Mouse (Mus musculus): ENCODE results near the gene Otulin.

DNA sequence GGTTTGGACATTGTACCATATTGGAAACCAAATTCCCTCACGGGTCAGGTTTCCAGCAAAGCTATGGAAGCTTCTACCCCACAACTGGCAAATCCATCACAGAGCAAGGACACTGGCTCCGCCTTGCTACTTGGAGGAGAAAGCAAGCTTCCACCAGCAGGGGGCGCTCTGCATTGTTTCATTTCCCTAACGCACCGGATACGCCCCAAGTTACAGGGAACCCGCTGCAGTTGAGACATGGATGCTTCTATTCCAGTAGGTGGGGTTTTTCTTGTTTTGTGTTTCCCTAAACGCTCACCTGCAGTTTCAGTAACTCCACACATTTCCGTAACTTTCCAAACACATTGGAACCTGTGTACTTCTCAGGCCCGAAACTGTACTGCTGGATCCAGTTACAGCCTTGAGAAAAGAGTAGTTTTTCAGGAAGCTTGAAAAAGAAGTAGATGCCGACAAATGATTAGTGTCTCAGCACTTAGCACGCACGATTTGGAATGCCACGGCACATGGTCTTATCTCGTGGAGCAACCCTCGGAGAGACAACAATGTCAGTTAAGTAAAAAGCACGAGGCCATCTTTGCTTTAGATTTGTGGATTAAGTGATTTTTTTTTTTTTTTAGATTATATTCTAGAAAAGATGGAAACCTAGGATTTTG lies 29.2 kb upstream of the Otulin start:
- peak; percentile 90 for TF ChIP-seq CTCF (IDR thresholded peaks at IDR 0.05; ENCODE audit: insufficient read depth, low read length)
- no peak for TF ChIP-seq POLR2A (IDR thresholded peaks at IDR 0.05; ENCODE audit: borderline replicate concordance, extremely low read depth, low read depth, low read length)

Data from lung, adult 2 months (tissue).